Mouse (Mus musculus) CH12F3 (cell line): ENCODE results near the gene Adm.

Experiments
- in situ Hi-C: fragments of 300-500 bp; cut with MboI; formaldehyde crosslinking; loops from 2 replicates; pipeline ENCODE4 v1.14.3; 2020; ENCODE audit warnings: low sequenced_read_pairs

Adm gene

GRCm38 (mm10) chr7:110655966-110656365 lies 28.5 kb downstream of the Adm start:
- in situ Hi-C loops, result no loop called here

GRCm38 (mm10) chr7:110658378-110658928 lies 31.0 kb downstream of the Adm start:
- in situ Hi-C loops, result no loop called here

- in situ Hi-C loops, result no loop called here
Measured at GRCm38 (mm10) chr7:110666537-110666936, 39.1 kb downstream of the Adm start.

GRCm38 (mm10) chr7:110668247-110668646 lies 40.8 kb downstream of the Adm start:
- in situ Hi-C loops, result no loop called here

GRCm38 (mm10) chr7:110668756-110669155 lies 41.3 kb downstream of the Adm start:
- in situ Hi-C loops, result no loop called here

GRCm38 (mm10) chr7:110671121-110671680 lies 43.7 kb downstream of the Adm start:
- in situ Hi-C loops, result no loop called here
